Mouse (Mus musculus) thymus, postnatal 0 days (tissue): ENCODE results near the gene Vmn1r4. TPM values are rescaled to one million over a fixed set of nuclear protein-coding genes. Genes with fewer than 3 reads are reported as not detected.

ENCODE experiments used
- DNase-seq: peaks from one replicate; pipeline ENCODE4 v3.0.0-alpha.2; 2015; ENCODE audit warnings: low spot score
- polyA plus RNA-seq: library from polyadenylated mRNA; unstranded; fragments of >200 nt; fragmentation: Nextera tagmentation; extraction: Ambion mirVana; gene quantifications from 2 replicates; pipeline ENCODE4 v1.2.1, GENCODE M21; 2015

The Vmn1r4 gene
- polyA plus RNA-seq, 1 experiment from 2014 or later, result 0.27 TPM

DNA sequence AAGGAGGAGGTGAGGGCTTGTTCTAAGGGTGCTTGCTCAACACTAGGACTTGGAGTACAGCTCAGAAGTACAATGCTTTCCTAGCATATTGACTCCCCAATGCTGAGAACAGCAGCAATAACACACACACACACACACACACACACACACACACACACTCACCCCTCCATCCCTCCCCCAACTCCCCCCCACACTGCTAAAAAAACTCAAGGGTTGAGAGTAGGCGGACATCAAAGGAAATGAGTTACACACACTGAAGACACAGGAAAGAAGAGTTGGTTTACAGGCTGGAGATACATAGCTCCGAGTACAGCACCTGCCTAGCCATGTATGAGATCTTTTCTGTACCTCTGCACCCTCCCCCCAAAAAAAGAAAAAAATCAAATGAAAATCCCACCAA, 7.5 kb upstream of the Vmn1r4 start:
- peak; percentile 79 for DNase-seq

DNA sequence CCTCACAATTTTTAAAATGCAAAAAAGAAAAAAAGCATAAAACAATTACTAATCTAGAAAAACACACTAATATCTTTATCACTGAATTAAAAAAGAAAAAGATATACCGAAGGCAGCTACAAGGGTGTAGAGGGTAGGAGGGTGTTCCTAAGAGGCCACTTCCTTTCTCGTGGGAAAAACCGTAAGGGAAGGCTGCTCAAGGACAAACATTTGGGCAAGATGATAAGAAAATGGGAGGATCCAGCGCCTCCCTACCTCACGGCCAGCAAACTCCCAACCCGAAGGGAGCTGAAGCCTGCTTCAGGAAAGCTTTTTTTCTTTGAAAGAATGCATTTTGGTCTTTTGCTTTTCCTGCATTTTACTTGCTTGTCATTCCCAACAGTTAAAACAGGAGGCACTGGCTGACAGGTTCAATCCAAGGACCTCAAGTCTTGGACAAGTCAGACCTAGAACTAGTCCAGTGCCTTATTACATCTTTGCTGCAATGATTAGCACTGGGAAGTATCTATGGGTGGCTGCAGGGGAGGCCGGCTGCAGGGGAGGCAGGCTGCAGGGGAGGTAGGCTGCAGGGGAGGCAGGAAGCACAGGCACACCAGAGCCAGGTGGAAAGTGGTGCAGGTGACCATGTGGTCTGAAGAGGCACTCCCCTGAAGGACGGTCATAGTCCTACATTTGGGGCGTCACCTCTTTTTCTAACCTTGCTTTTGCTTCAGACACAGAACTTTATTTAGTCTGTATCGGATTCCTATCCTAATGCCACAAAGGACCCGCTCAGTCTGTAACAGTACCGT, 6.0 kb upstream of the Vmn1r4 start:
- no peak for DNase-seq

DNA sequence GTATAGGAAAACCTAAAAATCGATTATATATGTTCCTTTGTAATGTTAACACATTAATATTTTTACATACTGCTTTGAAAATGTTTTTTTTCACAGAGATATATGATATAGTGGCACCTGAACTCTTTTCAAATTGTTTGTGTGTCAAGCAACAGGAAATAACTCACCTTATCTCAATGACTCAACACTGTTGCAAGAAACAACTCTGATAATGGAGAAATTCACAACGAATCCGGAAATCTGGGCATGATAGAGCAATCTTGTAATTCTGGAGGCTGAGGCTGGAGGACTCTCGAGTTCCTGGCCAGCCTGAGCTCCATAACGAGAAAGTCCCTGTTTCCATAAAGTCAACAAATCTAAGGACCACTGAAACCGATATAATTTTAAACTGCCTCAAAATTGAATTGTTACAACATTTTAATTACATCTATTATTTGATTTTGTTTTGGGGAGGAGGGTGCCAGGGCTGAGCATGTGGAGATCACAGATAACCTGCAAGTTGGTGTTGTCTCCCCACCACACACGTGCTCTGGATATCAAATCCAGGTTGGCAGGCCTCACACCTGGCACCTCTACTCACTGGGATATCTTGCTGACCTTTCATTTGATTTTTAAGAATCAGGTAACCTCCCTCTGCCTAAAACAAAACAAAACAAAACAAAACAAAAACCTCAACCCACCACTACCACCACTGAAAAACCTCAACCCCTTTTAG, 4.3 kb upstream of the Vmn1r4 start:
- no peak for DNase-seq

DNA sequence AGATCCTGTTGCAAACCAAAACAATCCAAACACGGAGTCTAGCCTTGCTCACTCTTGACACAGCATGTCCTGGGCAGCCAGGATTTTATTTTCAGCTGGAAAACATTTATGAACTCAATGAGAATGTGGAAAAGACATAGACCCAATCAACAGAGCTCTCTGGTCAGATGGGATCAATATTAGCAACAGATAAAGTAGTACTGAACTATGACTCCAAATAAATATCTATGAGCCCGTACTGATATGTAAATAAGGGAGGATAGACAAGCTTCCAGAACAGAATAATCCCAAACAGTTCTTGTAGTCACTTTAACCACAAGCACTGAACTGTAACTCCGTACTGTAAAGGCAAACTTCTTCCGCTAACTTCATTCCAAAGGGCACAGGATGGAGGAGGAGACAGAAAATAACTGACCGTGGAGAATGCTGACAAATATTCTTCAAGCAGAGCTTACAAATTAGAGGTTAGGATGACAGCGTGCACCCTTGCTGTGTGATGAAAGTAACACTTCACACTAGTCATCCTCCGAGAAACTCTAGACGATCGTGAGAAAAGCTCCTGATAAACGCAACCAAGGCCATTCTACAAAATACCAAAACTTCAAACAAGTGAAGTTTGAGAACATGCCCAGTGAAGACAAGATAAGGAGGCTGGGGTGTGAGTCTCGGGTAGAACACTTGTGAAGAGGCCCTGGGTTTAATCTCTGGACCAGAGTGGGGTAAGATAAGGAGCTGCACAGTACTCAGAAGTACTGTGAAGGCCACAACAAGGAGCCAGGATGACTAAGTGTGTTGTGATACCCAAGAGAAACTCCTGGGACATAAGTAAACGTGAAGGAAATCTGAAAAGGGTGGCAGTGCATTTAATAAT, 3.4 kb upstream of the Vmn1r4 start:
- DNase-seq, result no peak

DNA sequence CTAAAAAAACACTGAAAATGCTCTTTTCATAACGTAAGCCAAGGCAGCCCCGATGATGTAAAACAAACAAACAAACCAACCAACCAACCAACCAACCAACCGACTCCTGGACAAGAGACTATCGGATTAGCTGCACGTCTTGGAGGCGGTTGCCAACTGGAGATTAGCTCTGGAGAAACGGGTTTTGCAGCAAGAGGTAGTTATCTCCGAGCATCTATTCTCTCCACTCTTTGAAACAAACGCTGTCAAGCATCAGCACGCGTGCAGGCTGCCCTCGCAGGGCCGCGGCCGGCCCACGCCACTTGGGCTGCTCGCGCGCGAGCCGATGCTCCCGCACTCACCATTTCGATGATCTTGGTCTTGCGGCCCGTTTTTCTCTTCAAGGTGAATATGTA, 487 bp upstream of the Vmn1r4 start:
- DNase-seq, result no peak

DNA sequence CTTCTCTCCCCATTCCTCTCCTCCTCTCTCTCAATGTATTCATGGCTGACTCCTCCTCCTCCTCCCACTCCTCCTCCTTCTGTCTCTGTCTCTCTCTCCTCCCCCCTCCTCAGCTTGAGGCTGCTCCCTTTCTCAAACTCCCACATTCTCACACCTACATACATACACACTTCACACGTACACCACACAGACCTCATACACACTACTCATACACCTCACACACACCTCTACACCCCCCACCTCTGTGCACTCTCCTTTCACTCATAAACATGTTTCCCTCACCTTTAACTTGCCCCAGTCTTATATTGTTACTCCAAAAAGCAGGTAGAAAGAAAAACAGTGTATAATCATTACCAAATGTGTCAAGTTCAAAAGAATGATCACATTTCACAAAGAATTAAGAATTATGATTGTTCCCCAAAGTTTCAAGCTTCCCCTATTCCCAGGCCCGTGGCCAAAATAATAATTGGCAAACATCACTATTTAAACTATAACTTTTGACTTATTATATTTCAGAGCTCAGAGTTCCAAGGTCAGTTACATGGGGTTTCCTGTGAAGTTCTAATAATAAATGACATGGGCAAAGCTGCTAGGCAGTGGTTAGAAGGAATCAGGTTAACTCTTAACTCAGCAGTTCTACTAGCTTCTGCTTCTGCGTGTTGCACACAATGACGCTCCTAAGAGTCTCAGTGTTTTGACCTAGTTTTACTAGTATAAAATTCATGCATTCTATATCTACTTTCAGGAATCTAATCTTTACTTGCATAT, 8.0 kb downstream of the Vmn1r4 start:
- no peak for DNase-seq

- DNase-seq, result no peak
Measured at GRCm38 (mm10) chr6:56932464-56932863, 8.6 kb downstream of the Vmn1r4 start.

DNA sequence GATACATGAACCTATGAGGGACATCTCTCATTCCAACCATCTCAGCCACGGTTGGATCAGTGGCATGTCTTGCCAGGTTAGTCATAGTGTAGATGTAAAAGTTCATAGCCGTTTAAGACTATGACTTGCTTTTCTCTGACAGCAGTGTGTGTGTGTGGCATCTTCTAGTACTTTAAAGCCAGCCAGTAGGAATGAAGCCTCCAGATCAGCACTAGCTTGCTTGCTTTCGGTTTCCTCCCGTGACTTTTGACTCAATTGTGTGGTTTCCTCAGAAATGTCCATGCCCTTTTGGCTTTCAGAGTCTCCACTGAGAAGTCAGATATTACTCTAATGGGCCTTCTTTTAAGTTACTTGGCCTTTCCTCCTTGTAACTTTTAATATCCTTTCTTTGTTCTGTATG, 10.6 kb downstream of the Vmn1r4 start:
- DNase-seq, result no peak

DNA sequence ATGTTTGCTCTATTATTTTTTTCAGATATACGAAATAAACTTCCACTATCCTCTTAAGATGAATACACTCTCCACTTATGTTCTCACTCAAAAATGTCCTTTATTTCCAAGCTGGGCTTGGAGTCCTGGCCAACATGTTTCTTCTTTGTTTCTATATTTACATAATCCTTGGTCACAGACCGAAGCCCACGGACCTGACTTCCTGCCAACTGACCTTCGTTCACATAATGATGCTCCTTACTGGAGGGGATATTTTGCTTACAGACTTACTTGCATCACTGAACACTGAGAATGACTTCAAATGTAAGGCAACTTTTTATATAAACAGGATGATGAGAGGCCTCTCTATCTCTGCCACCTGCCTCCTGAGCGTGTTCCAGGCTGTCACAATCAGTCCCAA, 32.6 kb downstream of the Vmn1r4 start:
- no peak for DNase-seq

DNA sequence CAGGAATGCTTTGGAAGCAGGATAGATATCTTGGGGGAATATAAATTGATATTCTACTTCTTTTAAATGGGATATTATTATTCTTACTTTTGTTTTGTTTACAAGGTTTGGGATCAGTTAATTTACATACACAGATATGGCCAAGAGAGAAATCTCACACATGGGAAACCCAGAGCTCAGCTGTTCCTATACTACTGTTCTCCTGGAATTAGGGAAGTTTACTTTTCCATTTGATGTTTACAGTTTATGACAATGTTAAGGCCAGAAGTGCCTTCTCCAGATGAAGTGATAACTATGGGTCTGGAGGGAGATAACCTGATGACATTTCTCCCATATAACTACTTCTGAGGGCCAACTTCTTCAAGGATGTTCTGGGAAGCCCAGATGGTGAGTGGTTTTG, 46.2 kb downstream of the Vmn1r4 start, which contains the start of gene Vmn1r5:
Gene Vmn1r5 (plus strand): TSS at position 301 of the 400 bp plus-strand sequence.
- DNase-seq, result no peak

GRCm38 (mm10) chr6:56996943-56997342, 73.1 kb downstream of the Vmn1r4 start, which contains the start of gene Vmn1r6:
Vmn1r6 (plus strand) TSS chr6:56997243.
- DNase-seq, result no peak

Other genes starting within 250 kb of the Vmn1r4 start
- gene Lsm5, start 219.3 kb upstream of the Vmn1r4 start, polyA plus RNA-seq, result 260 TPM in 2 replicates
- gene Avl9, start 209.1 kb upstream of the Vmn1r4 start, polyA plus RNA-seq, result 16.6 and 20.0 TPM in 2 replicates
- 19.0 and 22.6 TPM in 2 replicates for gene Kbtbd2, start 126.2 kb upstream of the Vmn1r4 start, polyA plus RNA-seq
- gene Fkbp9, start 92.0 kb upstream of the Vmn1r4 start, polyA plus RNA-seq, result 27.6 and 29.0 TPM in 2 replicates
- 70.1 and 73.9 TPM in 2 replicates for gene Nt5c3, start 83 bp upstream of the Vmn1r4 start, polyA plus RNA-seq
- gene Vmn1r5, start 46.3 kb downstream of the Vmn1r4 start, polyA plus RNA-seq, result not detected in 2 replicates
- not detected in 2 replicates for gene Vmn1r6, start 73.2 kb downstream of the Vmn1r4 start, polyA plus RNA-seq
- gene Vmn1r7, start 101.3 kb downstream of the Vmn1r4 start, polyA plus RNA-seq, result not detected in 2 replicates
- not detected in 2 replicates for gene Vmn1r8, start 108.3 kb downstream of the Vmn1r4 start, polyA plus RNA-seq
- not detected in 2 replicates for gene Vmn1r9, start 142.8 kb downstream of the Vmn1r4 start, polyA plus RNA-seq
- not detected in 2 replicates for gene Vmn1r10, start 185.4 kb downstream of the Vmn1r4 start, polyA plus RNA-seq
- not detected in 2 replicates for gene Vmn1r11, start 209.4 kb downstream of the Vmn1r4 start, polyA plus RNA-seq
- gene Vmn1r12, start 232.9 kb downstream of the Vmn1r4 start, polyA plus RNA-seq, result not detected in 2 replicates